Mouse (Mus musculus): Measurements from ENCODE around the gene Tbk1. TPM values are rescaled to one million over a fixed set of nuclear protein-coding genes. Genes with fewer than 3 reads are reported as not detected.

Tbk1 gene
- total and polyA plus RNA-seq, 3 experiments: 7.2 to 15.6 (median 14.9) TPM

DNA sequence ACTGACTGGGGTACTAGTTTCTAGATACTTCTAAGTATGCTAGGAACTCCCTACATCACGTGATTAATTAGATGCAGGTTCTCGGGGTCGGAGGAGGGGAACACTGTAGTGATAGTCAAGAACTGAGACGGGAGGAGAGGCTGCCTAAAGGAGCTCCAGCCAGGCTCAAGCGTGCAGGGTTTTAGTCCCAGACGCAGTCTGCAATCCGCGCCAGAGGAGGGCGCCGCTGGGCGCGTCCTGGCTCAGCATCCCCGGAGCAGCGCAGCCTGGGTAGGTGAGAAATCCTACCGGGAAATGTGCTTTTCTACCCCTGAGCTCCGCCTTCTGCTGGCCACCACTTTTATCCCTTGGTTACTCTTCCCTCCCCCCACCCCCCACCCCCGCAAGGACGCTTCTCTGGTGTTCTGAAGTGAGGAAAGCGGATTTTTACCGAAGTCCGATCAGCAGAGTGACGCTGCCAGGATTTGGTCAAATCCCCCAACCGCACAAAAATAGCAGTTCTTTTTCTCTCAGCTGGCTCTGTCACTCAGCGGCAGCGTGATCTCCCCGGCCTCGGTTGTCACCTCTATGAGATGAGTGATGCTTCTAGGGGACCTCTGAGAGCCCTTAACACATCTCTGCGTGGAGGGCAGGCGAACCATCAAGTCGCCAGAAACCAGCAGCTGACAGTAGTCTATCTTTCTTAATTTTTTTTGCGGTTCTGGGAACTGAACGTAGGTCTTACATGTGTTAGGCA is 53.3 kb downstream of the Tbk1 start:
- Histone ChIP-seq H3K27ac (no peak overlapping the region), H3K4me3 (peak overlapping the region; percentile 8; the same call in 1 of the 2 replicates), H3K36me3 (ENCODE audit: control insufficient read depth, insufficient read depth, low read length) (no peaks in the 10 kb centered on the region), H3K27me3 (ENCODE audit: control insufficient read depth, insufficient read depth, low read length) (no peaks in the 10 kb centered on the region), H3K79me2 (replicated peaks; ENCODE audit: control insufficient read depth, insufficient read depth, low read length) (no peaks in the 10 kb centered on the region), H3K4me1 (ENCODE audit: control insufficient read depth, insufficient read depth, low read length) (no peaks in the 10 kb centered on the region; the same call in 1 of the 2 replicates), H3K9ac (ENCODE audit: low read depth, low read length) (0 out of 2 replicates have a peak overlapping the region, but pooled peaks have one; percentile 24)
- intact Hi-C loops (cut with DNase I): no loop called here
- DNase-seq: peak; percentile 49 to 63
- 9% methylated on average over 32 of the region's 32 CpGs for WGBS
- TF ChIP-seq CTCF (IDR thresholded peaks at IDR 0.05) (peak; percentile 64), POLR2A (IDR thresholded peaks at IDR 0.05; ENCODE audit: insufficient read depth, low read depth, low read length) (no peak)

DNA sequence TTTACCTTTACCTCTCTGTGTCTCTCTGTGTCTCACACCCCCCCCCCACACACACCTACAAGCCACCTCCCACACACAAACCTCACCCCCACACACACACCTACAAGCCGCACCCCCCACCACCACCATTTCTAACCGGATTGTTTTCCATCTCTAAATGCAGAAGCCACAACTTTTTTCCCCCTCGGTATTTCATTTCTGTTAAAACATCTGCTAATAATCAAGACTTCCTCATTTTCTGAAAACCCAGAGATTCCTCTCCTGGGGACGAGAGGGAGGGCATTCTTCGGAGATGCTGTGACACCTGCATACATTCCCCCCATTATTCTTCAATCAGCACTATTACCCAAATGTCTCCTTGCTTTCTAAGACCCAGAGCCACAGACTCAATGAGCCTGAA is 55.0 kb downstream of the Tbk1 start:
- no peak for DNase-seq
- no peaks in the 10 kb centered on the region for H3K79me2 ChIP-seq (replicated peaks; ENCODE audit: control insufficient read depth, insufficient read depth, low read length)
- WGBS: 80% methylated on average over 5 of the region's 5 CpGs
- intact Hi-C loops (cut with DNase I): no loop called here
- no peaks in the 10 kb centered on the region for H3K36me3 ChIP-seq (ENCODE audit: control insufficient read depth, insufficient read depth, low read length)
- no peak overlapping the region for H3K9ac ChIP-seq (ENCODE audit: low read depth, low read length)
- H3K27me3 ChIP-seq (ENCODE audit: control insufficient read depth, insufficient read depth, low read length): no peaks in the 10 kb centered on the region
- H3K4me3 ChIP-seq: no peak overlapping the region
- no peaks in the 10 kb centered on the region; the same call in 1 of the 2 replicates for H3K4me1 ChIP-seq (ENCODE audit: control insufficient read depth, insufficient read depth, low read length)
- TF ChIP-seq EP300 (IDR thresholded peaks at IDR 0.05; ENCODE audit: insufficient read depth, low read depth, low read length) (no peak), CTCF (IDR thresholded peaks at IDR 0.05) (no peak), POLR2A (IDR thresholded peaks at IDR 0.05; ENCODE audit: insufficient read depth, low read depth, low read length) (no peak)
- no peak overlapping the region for H3K27ac ChIP-seq

DNA sequence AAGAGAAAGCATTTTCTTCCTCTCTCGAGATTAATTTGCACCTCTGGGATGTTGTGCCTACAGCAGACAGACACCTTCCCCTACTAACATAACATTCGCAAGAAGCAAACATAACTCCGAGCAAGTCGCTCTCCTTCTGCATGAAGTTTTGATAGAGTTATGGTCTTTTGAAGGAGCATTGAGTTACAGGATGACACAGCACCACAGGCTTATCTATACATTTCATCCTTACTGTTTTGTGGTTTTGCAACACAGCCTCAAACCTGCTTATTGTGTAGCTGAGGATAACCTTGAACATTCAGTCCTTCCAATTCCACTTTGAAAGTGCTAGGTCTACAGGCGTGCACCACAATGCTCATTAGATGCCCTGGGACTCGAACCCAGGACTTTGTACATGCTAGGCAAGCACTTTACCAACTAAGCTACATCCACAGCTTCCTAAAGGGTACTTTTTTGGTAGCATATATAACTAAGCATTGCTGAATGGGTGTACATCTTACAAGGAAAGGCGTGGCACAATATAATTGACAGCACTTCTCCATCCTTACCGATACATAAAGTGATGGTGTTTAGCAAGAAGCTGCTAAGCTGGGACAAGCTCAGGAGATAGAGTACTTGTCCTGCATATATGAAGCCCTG is 56.1 kb downstream of the Tbk1 start:
- Histone ChIP-seq H3K36me3 (ENCODE audit: control insufficient read depth, insufficient read depth, low read length) (no peaks in the 10 kb centered on the region), H3K9ac (ENCODE audit: low read depth, low read length) (no peak overlapping the region), H3K27ac (no peak overlapping the region), H3K27me3 (ENCODE audit: control insufficient read depth, insufficient read depth, low read length) (no peaks in the 10 kb centered on the region), H3K4me3 (no peak overlapping the region), H3K79me2 (replicated peaks; ENCODE audit: control insufficient read depth, insufficient read depth, low read length) (no peaks in the 10 kb centered on the region), H3K4me1 (ENCODE audit: control insufficient read depth, insufficient read depth, low read length) (no peaks in the 10 kb centered on the region; the same call in 1 of the 2 replicates)
- no peak for DNase-seq
- WGBS: 81% methylated on average over 8 of the region's 8 CpGs
- intact Hi-C loops (cut with DNase I): no loop called here
- TF ChIP-seq EP300 (IDR thresholded peaks at IDR 0.05; ENCODE audit: insufficient read depth, low read depth, low read length) (no peak), CTCF (IDR thresholded peaks at IDR 0.05) (no peak), POLR2A (IDR thresholded peaks at IDR 0.05; ENCODE audit: insufficient read depth, low read depth, low read length) (no peak)

DNA sequence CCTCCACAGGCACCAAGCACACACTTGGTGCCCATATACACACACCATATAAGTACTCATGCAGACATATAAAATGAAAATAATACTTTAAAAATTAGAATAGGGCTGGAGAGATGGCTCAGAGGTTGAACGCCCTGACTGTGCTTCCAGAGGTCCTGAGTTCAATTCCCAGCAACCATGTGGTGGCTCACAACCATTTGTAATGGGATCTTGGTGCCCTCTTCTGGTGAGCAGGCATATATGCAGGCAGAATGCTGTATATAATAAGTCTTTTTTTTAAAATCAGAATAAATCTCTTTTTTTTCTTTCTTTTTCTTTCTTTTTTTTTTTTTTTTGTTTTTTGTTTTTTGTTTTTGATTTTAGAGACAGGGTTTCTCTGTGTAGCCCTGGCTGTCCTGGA is 57.3 kb downstream of the Tbk1 start:
- no peak for TF ChIP-seq POLR2A (IDR thresholded peaks at IDR 0.05; ENCODE audit: insufficient read depth, low read depth, low read length)
- peak; percentile 10; the same call in 1 of the 2 replicates for TF ChIP-seq CTCF (IDR thresholded peaks at IDR 0.05)
- Histone ChIP-seq H3K36me3 (ENCODE audit: control insufficient read depth, insufficient read depth, low read length) (no peaks in the 10 kb centered on the region), H3K4me3 (no peak overlapping the region), H3K27me3 (ENCODE audit: control insufficient read depth, insufficient read depth, low read length) (no peaks in the 10 kb centered on the region), H3K4me1 (ENCODE audit: control insufficient read depth, insufficient read depth, low read length) (no peaks in the 10 kb centered on the region; the same call in 1 of the 2 replicates), H3K79me2 (replicated peaks; ENCODE audit: control insufficient read depth, insufficient read depth, low read length) (no peaks in the 10 kb centered on the region), H3K27ac (no peak overlapping the region), H3K9ac (ENCODE audit: low read depth, low read length) (no peak overlapping the region)
- 88% methylated on average over 1 of the region's 1 CpGs for WGBS
- intact Hi-C loops (cut with DNase I): no loop called here
- DNase-seq: no peak

DNA sequence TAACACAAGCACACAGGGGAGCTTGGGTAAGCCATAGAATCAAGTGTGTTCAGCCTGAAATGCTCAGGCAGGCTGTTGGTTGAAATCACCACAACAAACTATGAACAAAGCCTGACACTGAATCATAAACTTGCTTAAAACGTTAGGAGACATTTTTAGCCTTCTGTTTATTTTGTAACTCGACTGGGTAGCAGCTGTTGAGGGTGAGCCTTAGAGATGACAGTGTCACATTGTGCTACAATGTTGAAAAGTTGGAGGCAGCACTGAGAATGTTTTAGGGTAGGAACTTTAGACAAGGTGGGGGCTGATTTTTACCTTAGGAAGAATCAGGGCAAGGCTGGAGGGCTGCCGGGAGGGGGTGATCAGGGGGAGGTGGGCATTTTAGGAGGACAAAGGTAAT is 58.1 kb downstream of the Tbk1 start:
- Histone ChIP-seq H3K27me3 (ENCODE audit: control insufficient read depth, insufficient read depth, low read length) (no peaks in the 10 kb centered on the region), H3K79me2 (replicated peaks; ENCODE audit: control insufficient read depth, insufficient read depth, low read length) (no peaks in the 10 kb centered on the region), H3K4me1 (ENCODE audit: control insufficient read depth, insufficient read depth, low read length) (no peaks in the 10 kb centered on the region; the same call in 1 of the 2 replicates), H3K27ac (no peak overlapping the region), H3K36me3 (ENCODE audit: control insufficient read depth, insufficient read depth, low read length) (no peaks in the 10 kb centered on the region), H3K4me3 (no peak overlapping the region), H3K9ac (ENCODE audit: low read depth, low read length) (no peak overlapping the region)
- TF ChIP-seq POLR2A (IDR thresholded peaks at IDR 0.05; ENCODE audit: insufficient read depth, low read depth, low read length): no peak
- TF ChIP-seq EP300 (IDR thresholded peaks at IDR 0.05; ENCODE audit: insufficient read depth, low read depth, low read length): no peak
- TF ChIP-seq CTCF (IDR thresholded peaks at IDR 0.05): no peak
- DNase-seq: no peak
- intact Hi-C loops (cut with DNase I): no loop called here
- WGBS: 80% methylated on average over 3 of the region's 3 CpGs

DNA sequence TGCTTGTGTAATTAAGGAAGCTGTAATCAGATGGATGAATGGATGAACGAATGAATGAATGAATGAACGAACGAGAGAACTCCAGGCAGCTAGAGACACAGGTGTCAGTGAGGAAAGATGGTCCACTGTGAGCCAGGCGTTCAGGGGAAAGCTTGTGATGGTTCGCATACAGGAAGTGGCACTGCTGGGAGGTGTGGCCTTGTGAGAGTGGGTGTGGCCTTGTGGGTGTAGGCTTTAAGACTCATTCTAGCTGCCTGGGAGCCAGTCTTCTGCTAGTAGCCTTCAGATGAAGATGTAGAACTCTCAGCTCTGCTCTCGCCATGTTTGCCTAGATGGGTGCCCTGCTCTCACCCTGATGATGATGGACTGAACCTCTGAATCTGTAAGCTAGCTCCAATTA is 59.5 kb downstream of the Tbk1 start:
- Histone ChIP-seq H3K9ac (ENCODE audit: low read depth, low read length) (no peak overlapping the region), H3K27me3 (ENCODE audit: control insufficient read depth, insufficient read depth, low read length) (no peaks in the 10 kb centered on the region), H3K4me3 (no peak overlapping the region), H3K4me1 (ENCODE audit: control insufficient read depth, insufficient read depth, low read length) (no peaks in the 10 kb centered on the region), H3K27ac (no peak overlapping the region), H3K79me2 (replicated peaks; ENCODE audit: control insufficient read depth, insufficient read depth, low read length) (no peaks in the 10 kb centered on the region), H3K36me3 (ENCODE audit: control insufficient read depth, insufficient read depth, low read length) (no peaks in the 10 kb centered on the region)
- TF ChIP-seq CTCF (IDR thresholded peaks at IDR 0.05): no peak
- TF ChIP-seq POLR2A (IDR thresholded peaks at IDR 0.05; ENCODE audit: insufficient read depth, low read depth, low read length): no peak
- TF ChIP-seq EP300 (IDR thresholded peaks at IDR 0.05; ENCODE audit: insufficient read depth, low read depth, low read length): no peak
- intact Hi-C loops (cut with DNase I): no loop called here
- 87% methylated on average over 6 of the region's 6 CpGs for WGBS
- DNase-seq: no peak

All from heart, adult 2 months (tissue).